Mouse (Mus musculus): ENCODE measurements around the gene Styxl1. TPM values are rescaled to one million over a fixed set of nuclear protein-coding genes. Genes with fewer than 3 reads are reported as not detected.

The Styxl1 gene
- polyA plus RNA-seq (2015; fragmentation: Nextera tagmentation; extraction: Ambion mirVana): 0.39 and 0.41 TPM in 2 replicates

GRCm38 (mm10) chr5:135777796-135778470 is at the start of gene Styxl1:
Gene Styxl1 (minus strand): TSS chr5:135778385.
- Histone ChIP-seq H3K9me3 (replicated peaks) (no peaks in the 10 kb centered on the region), H3K4me2 (peak within 1 kb of the TSS; percentile 81), H3K4me3 (peak within 1 kb of the TSS; percentile 89), H3K9ac (peak within 1 kb of the TSS; percentile 85), H3K4me1 (replicated peaks) (peaks cover 35% of the 10 kb centered on the region), H3K27me3 (no peaks in the 10 kb centered on the region), H3K27ac (peak within 1 kb of the TSS; percentile 96), H3K36me3 (peaks cover 9% of the 10 kb centered on the region; the same call in 1 of the 2 replicates)
- WGBS: 1% methylated on average over 44 of the region's 45 CpGs
- ATAC-seq (replicated peaks; ENCODE audit: insufficient number of reproducible peaks, insufficient read depth, low FRiP score, low read depth): peak; percentile 7

DNA sequence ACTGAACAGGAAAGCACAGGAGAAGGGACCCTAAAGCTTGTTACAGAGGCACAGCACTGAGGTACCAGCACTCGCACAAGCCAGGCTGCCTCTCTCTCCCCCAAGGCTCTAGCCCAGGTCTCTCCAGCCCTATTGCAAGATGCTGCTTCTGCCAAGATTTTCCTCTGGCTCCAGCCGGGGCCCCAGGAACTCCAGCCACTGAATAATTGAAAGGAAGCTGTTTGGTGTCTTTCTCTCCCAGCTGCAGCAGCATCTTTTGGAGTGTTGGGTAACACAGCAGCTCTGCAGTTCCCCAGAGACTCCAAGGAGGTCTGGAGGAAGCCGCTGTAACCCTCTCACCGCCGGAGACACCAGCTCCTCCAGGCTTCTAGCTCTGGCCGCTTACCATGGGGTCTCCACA is 48.0 kb upstream of the Styxl1 start:
- Histone ChIP-seq H3K4me1 (replicated peaks) (no peaks in the 10 kb centered on the region), H3K9ac (no peak overlapping the region), H3K9me3 (replicated peaks) (no peaks in the 10 kb centered on the region), H3K27me3 (peaks cover 31% of the 10 kb centered on the region), H3K4me3 (no peak overlapping the region), H3K4me2 (no peak overlapping the region), H3K36me3 (no peaks in the 10 kb centered on the region), H3K27ac (no peak overlapping the region)
- no peak for ATAC-seq (replicated peaks; ENCODE audit: insufficient number of reproducible peaks, insufficient read depth, low FRiP score, low read depth)
- 34% methylated on average over 6 of the region's 6 CpGs for WGBS

DNA sequence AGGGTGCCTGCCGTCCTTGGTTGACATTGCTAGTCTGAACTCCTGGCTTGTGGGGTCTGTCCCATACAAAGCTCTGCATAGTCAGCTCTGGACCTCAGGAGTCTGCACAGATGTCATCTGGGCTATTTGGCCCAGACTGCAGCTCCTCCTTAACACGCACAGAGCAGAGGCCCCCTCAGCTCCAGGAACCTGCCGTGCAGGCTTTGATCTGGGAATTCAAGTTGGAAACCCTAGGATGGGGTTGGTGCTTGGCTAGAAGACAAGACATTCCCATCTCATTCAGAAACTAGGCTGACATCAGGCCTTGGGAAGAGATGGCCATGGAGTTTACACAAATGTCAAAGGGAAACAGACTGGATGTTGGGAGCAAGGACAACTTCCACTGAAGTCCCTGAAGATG is 46.3 kb upstream of the Styxl1 start:
- no peak for ATAC-seq (replicated peaks; ENCODE audit: insufficient number of reproducible peaks, insufficient read depth, low FRiP score, low read depth)

GRCm38 (mm10) chr5:135822316-135822944 is 44.2 kb upstream of the Styxl1 start:
- Histone ChIP-seq H3K27me3 (peaks cover 54% of the 10 kb centered on the region), H3K36me3 (no peaks in the 10 kb centered on the region), H3K4me3 (no peak overlapping the region), H3K9me3 (replicated peaks) (no peaks in the 10 kb centered on the region), H3K9ac (no peak overlapping the region), H3K4me1 (replicated peaks) (no peaks in the 10 kb centered on the region), H3K4me2 (no peak overlapping the region), H3K27ac (no peak overlapping the region)
- 36% methylated on average over 7 of the region's 7 CpGs for WGBS
- no peak for ATAC-seq (replicated peaks; ENCODE audit: insufficient number of reproducible peaks, insufficient read depth, low FRiP score, low read depth)

More for the DNA sequence above, 46.3 kb upstream of the Styxl1 start:
- 50% methylated on average over 3 of the region's 3 CpGs for WGBS
- Histone ChIP-seq H3K9me3 (replicated peaks) (no peaks in the 10 kb centered on the region), H3K36me3 (no peaks in the 10 kb centered on the region), H3K4me3 (no peak overlapping the region), H3K27ac (no peak overlapping the region), H3K4me1 (replicated peaks) (no peaks in the 10 kb centered on the region), H3K27me3 (peaks cover 39% of the 10 kb centered on the region), H3K4me2 (no peak overlapping the region), H3K9ac (no peak overlapping the region)

DNA sequence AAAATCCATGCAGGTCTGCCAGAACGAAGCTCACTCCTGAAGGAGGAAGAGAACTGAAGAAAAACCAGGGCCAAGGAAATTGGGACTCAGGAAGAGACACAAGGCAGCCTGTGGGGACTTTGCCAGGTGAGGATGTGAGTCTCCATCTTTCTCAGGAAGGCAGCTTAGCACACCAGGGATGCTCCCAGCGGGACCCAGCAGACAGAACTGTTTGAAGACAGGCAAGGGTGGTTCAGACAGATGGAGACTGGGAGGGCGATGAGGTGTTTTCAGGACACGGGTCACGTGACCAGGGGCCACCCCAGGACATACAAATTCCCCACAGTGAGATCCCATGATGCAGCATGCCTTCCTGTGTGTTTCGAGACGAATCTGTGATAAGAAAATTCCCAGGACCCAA is 40.3 kb upstream of the Styxl1 start:
- Histone ChIP-seq H3K36me3 (no peaks in the 10 kb centered on the region), H3K4me2 (no peak overlapping the region), H3K4me1 (replicated peaks) (no peaks in the 10 kb centered on the region), H3K9me3 (replicated peaks) (no peaks in the 10 kb centered on the region), H3K27ac (no peak overlapping the region), H3K9ac (no peak overlapping the region), H3K4me3 (no peak overlapping the region), H3K27me3 (peaks cover 41% of the 10 kb centered on the region)
- WGBS: 35% methylated on average over 7 of the region's 7 CpGs
- ATAC-seq (replicated peaks; ENCODE audit: insufficient number of reproducible peaks, insufficient read depth, low FRiP score, low read depth): no peak

DNA sequence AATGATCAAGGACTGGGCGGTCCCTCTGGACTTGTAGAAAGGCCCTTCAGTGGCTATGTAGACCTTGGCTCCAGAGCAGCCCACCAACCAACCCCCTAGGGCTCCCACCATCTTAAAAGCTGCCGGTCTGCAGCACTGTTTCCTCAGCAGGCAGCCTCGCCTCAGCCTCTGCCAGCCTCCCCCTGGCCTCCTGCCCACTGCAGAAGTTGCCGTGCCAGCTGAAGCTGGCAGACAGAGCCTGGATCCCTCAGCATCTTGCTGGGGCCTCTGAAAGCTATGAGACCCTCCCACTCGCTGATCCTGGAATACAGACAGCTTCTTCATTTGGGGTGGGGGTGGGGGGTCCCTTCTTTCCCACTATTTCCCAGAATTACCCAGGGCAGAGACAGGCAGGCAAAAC is 34.8 kb upstream of the Styxl1 start:
- WGBS: 62% methylated on average over 5 of the region's 5 CpGs
- peaks cover 2% of the 10 kb centered on the region; the same call in 1 of the 2 replicates for H3K27me3 ChIP-seq
- H3K27ac ChIP-seq: no peak overlapping the region
- H3K36me3 ChIP-seq: no peaks in the 10 kb centered on the region
- H3K4me3 ChIP-seq: no peak overlapping the region
- no peaks in the 10 kb centered on the region for H3K9me3 ChIP-seq (replicated peaks)
- H3K9ac ChIP-seq: no peak overlapping the region
- H3K4me2 ChIP-seq: no peak overlapping the region
- no peaks in the 10 kb centered on the region for H3K4me1 ChIP-seq (replicated peaks)
- no peak for ATAC-seq (replicated peaks; ENCODE audit: insufficient number of reproducible peaks, insufficient read depth, low FRiP score, low read depth)

DNA sequence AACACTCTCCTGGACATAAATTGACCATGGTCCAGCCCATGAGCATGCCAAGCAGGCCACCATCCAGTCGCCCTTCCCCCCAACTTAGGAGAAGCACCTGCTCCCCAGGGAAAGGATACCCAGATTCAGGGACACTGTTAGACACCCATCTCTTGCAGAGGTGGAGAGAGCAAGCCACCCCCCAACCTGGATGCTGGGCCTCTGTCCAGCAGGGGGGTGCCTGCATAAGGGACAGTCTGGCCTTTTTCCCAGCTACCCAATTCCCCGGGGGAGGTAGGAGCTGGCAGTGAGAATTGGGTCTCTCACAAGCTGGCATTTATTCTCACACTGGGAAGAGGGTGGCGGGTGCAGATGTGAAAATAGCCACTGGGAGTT is 29.1 kb upstream of the Styxl1 start:
- H3K4me2 ChIP-seq: no peak overlapping the region
- no peak for ATAC-seq (replicated peaks; ENCODE audit: insufficient number of reproducible peaks, insufficient read depth, low FRiP score, low read depth)
- 47% methylated on average over 3 of the region's 3 CpGs for WGBS

DNA sequence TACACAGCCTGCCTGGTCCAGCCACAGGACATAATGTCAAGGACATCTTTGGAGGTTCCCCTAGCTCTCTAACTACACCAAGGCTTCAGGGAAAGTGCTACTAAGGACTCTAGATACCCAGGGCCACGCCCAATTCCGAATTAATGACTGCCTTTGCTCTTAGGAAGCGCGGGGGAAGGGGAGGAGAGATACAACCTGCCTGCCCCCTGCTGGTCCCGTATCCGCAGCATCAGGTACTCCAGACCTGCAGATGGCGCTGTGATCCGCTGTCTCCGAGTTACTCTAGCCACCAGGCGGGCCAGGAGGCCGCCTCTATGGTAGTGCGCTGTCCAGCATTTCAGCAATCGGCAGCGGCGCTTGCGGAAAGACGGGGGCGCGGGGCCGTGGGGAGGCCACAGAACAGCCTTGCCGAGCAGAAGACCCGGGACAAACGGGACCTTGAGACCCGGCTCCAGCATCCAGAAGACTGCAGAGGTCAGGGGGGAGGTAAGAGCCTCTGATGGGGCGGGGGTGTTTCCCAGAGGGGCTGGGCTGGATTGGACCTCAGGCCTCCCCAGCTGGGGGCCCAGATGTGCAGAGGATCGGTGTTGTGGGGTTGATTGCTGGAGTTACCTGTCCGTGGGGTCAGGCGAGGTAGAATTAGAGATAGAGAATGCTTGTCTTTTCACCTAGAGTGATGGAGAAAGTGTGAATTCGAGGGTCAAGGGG is 28.5 kb upstream of the Styxl1 start, which contains the start of gene Srrm3:
Gene Srrm3, plus strand, starts transcription at position 336 of the 708 bp plus-strand sequence.
- no peaks in the 10 kb centered on the region for H3K36me3 ChIP-seq
- no peak within 1 kb of the TSS for H3K4me2 ChIP-seq
- no peak within 1 kb of the TSS for H3K9ac ChIP-seq
- WGBS: 4% methylated on average over 29 of the region's 29 CpGs
- no peak within 1 kb of the TSS for H3K4me3 ChIP-seq
- H3K27ac ChIP-seq: no peak within 1 kb of the TSS
- 0 out of 2 replicates have a peak, but pooled peaks cover 6% of the 10 kb centered on the region for H3K27me3 ChIP-seq
- H3K9me3 ChIP-seq (replicated peaks): no peaks in the 10 kb centered on the region
- H3K4me1 ChIP-seq (replicated peaks): peaks cover 2% of the 10 kb centered on the region; the same call in 1 of the 2 replicates
- no peak; the same call in 1 of the 2 replicates for ATAC-seq (replicated peaks; ENCODE audit: insufficient number of reproducible peaks, insufficient read depth, low FRiP score, low read depth)

More for the DNA sequence above, 29.1 kb upstream of the Styxl1 start:
- Histone ChIP-seq H3K4me1 (replicated peaks) (peaks cover 2% of the 10 kb centered on the region; the same call in 1 of the 2 replicates), H3K4me3 (no peak overlapping the region), H3K9ac (no peak overlapping the region), H3K36me3 (no peaks in the 10 kb centered on the region), H3K27ac (no peak overlapping the region), H3K27me3 (0 out of 2 replicates have a peak, but pooled peaks cover 6% of the 10 kb centered on the region), H3K9me3 (replicated peaks) (no peaks in the 10 kb centered on the region)

GRCm38 (mm10) chr5:135804735-135805134 is 26.6 kb upstream of the Styxl1 start:
- H3K27me3 ChIP-seq: 0 out of 2 replicates have a peak, but pooled peaks cover 6% of the 10 kb centered on the region
- no peak for ATAC-seq (replicated peaks; ENCODE audit: insufficient number of reproducible peaks, insufficient read depth, low FRiP score, low read depth)
- H3K4me3 ChIP-seq: no peak overlapping the region
- no peaks in the 10 kb centered on the region for H3K9me3 ChIP-seq (replicated peaks)
- WGBS: 48% methylated on average over 2 of the region's 2 CpGs
- no peak overlapping the region for H3K27ac ChIP-seq
- H3K36me3 ChIP-seq: no peaks in the 10 kb centered on the region
- H3K4me2 ChIP-seq: no peak overlapping the region
- H3K9ac ChIP-seq: no peak overlapping the region
- peaks cover 14% of the 10 kb centered on the region for H3K4me1 ChIP-seq (replicated peaks)

DNA sequence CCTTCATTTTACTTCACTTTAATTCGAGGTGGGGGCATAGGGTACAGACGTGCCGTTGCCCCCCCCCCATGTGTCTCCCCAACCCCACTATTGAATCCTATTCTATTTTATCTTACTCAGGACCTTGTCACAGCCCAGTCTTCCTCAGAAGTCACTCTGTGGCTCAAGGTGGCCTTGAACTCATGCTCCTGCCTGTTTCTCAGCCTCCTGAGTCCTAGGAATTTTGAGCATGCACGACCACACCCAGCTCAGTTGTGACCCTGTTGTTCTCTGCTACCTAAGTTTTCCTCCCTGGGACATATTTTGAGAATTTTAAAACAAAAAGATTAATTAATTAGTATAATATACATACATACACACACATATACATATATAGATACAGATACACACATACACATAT is 25.5 kb upstream of the Styxl1 start:
- no peak for ATAC-seq (replicated peaks; ENCODE audit: insufficient number of reproducible peaks, insufficient read depth, low FRiP score, low read depth)
- Histone ChIP-seq H3K4me3 (no peak overlapping the region), H3K4me1 (replicated peaks) (peaks cover 14% of the 10 kb centered on the region), H3K4me2 (no peak overlapping the region), H3K27ac (no peak overlapping the region), H3K9me3 (replicated peaks) (no peaks in the 10 kb centered on the region), H3K36me3 (no peaks in the 10 kb centered on the region), H3K9ac (no peak overlapping the region), H3K27me3 (0 out of 2 replicates have a peak, but pooled peaks cover 6% of the 10 kb centered on the region)
- WGBS: 83% methylated on average over 4 of the region's 4 CpGs

- Histone ChIP-seq H3K4me3 (no peak overlapping the region), H3K36me3 (no peaks in the 10 kb centered on the region), H3K4me2 (no peak overlapping the region), H3K27me3 (0 out of 2 replicates have a peak, but pooled peaks cover 6% of the 10 kb centered on the region), H3K9me3 (replicated peaks) (no peaks in the 10 kb centered on the region), H3K4me1 (replicated peaks) (peaks cover 14% of the 10 kb centered on the region), H3K9ac (no peak overlapping the region), H3K27ac (no peak overlapping the region)
- ATAC-seq (replicated peaks; ENCODE audit: insufficient number of reproducible peaks, insufficient read depth, low FRiP score, low read depth): no peak
- 47% methylated on average over 4 of the region's 4 CpGs for WGBS
Observed at GRCm38 (mm10) chr5:135803135-135803534, 24.9 kb upstream of the Styxl1 start.

Data from heart, embryonic 15.5 days (tissue).